Mouse (Mus musculus) limb, embryonic 12.5 days (tissue): ENCODE measurements around the gene Zfp526. TPM values are rescaled to one million over a fixed set of nuclear protein-coding genes. Genes with fewer than 3 reads are reported as not detected.

Experiments
- ATAC-seq: fragments of 200-750 bp; cut with Nextera tagmentation; 2 replicates; pipeline ENCODE4 v1.8.0; 2017; ENCODE audit warnings: low read depth, moderate TSS enrichment; ENCODE audit not compliant: insufficient number of reproducible peaks, insufficient read depth, low FRiP score, low TSS enrichment
- H3K27ac ChIP-seq: fragments of 300-500 bp; sonication (generic); 2 replicates; pipeline ENCODE4 v1.5.1; 2016; ENCODE audit warnings: mild to moderate bottlenecking, moderate library complexity
- H3K27me3 ChIP-seq: fragments of 300-500 bp; sonication (generic); 2 replicates; pipeline ENCODE4 v1.6.1; 2016; ENCODE audit warnings: mild to moderate bottlenecking, moderate library complexity
- H3K36me3 ChIP-seq: fragments of 300-500 bp; sonication (generic); 2 replicates; pipeline ENCODE4 v1.6.1; 2016; ENCODE audit warnings: mild to moderate bottlenecking, moderate library complexity
- H3K4me1 ChIP-seq: fragments of 300-500 bp; sonication (generic); replicated peaks from 2 replicates; pipeline ENCODE4 v1.6.1; 2016
- H3K4me2 ChIP-seq: fragments of 300-500 bp; sonication (generic); 2 replicates; pipeline ENCODE4 v1.6.1; 2016; ENCODE audit warnings: mild to moderate bottlenecking, moderate library complexity
- H3K4me3 ChIP-seq: fragments of 300-500 bp; sonication (generic); replicated peaks from 2 replicates; pipeline ENCODE4 v1.5.1; 2016; ENCODE audit warnings: mild to moderate bottlenecking
- H3K9ac ChIP-seq: fragments of 300-500 bp; sonication (generic); replicated peaks from 2 replicates; pipeline ENCODE4 v1.6.1; 2016; ENCODE audit warnings: mild to moderate bottlenecking, moderate library complexity
- H3K9me3 ChIP-seq: fragments of 300-500 bp; sonication (generic); 2 replicates; pipeline ENCODE4 v1.6.1; 2016; ENCODE audit warnings: mild to moderate bottlenecking, moderate library complexity
- WGBS: fragments of 180-500 bp; shearing (Covaris S2); methylation state at CpG from one replicate; pipeline ENCODE4 v1.1.7; 2016; 5-methylcytosine and 5-hydroxymethylcytosine counted together
- polyA plus RNA-seq: library from polyadenylated mRNA; unstranded; fragments of >200 nt; fragmentation: Nextera tagmentation; extraction: Ambion mirVana; gene quantifications from 2 replicates; pipeline ENCODE4 v1.2.1, GENCODE M21; 2016

Gene Zfp526
- polyA plus RNA-seq, 1 experiment from 2014 or later = 3.4 TPM

- Histone ChIP-seq H3K27me3 (no peaks in the 10 kb centered on the region), H3K4me2 (no peak overlapping the region), H3K27ac (no peak overlapping the region), H3K4me1 (peaks cover 42% of the 10 kb centered on the region), H3K4me3 (no peak overlapping the region), H3K9ac (no peak overlapping the region), H3K9me3 (no peaks in the 10 kb centered on the region), H3K36me3 (peaks cover 39% of the 10 kb centered on the region)
- ATAC-seq = no peak
- WGBS = 88% methylated on average over 35 of the region's 35 CpGs
Observed at GRCm38 (mm10) chr7:25270652-25271633, 49.7 kb downstream of the Zfp526 start.

- no peaks in the 10 kb centered on the region for H3K9me3 ChIP-seq
- 88% methylated on average over 30 of the region's 30 CpGs for WGBS
- H3K27me3 ChIP-seq = no peaks in the 10 kb centered on the region
- no peak overlapping the region for H3K4me2 ChIP-seq
- H3K4me1 ChIP-seq = peaks cover 44% of the 10 kb centered on the region
- ATAC-seq = no peak
- H3K4me3 ChIP-seq = no peak overlapping the region
- no peak overlapping the region for H3K9ac ChIP-seq
- peaks cover 39% of the 10 kb centered on the region for H3K36me3 ChIP-seq
- no peak overlapping the region for H3K27ac ChIP-seq
Observed at GRCm38 (mm10) chr7:25271651-25272444, 50.6 kb downstream of the Zfp526 start.

- H3K27me3 ChIP-seq = no peaks in the 10 kb centered on the region
- H3K4me3 ChIP-seq = no peak overlapping the region
- H3K9me3 ChIP-seq = no peaks in the 10 kb centered on the region
- H3K4me1 ChIP-seq = peaks cover 50% of the 10 kb centered on the region
- no peak overlapping the region for H3K4me2 ChIP-seq
- peaks cover 39% of the 10 kb centered on the region for H3K36me3 ChIP-seq
- peak overlapping the region; percentile 23; the same call in 1 of the 2 replicates for H3K9ac ChIP-seq
- no peak overlapping the region for H3K27ac ChIP-seq
- ATAC-seq = no peak
- 85% methylated on average over 38 of the region's 38 CpGs for WGBS
Observed at GRCm38 (mm10) chr7:25272445-25273258, 51.4 kb downstream of the Zfp526 start.

GRCm38 (mm10) chr7:25273259-25274241, 52.3 kb downstream of the Zfp526 start:
- Histone ChIP-seq H3K4me3 (no peak overlapping the region), H3K4me2 (no peak overlapping the region), H3K36me3 (peaks cover 39% of the 10 kb centered on the region), H3K27me3 (no peaks in the 10 kb centered on the region), H3K9ac (peak overlapping the region; percentile 23; the same call in 1 of the 2 replicates), H3K9me3 (no peaks in the 10 kb centered on the region), H3K27ac (no peak overlapping the region), H3K4me1 (peaks cover 54% of the 10 kb centered on the region)
- ATAC-seq = no peak
- 87% methylated on average over 22 of the region's 22 CpGs for WGBS

GRCm38 (mm10) chr7:25274571-25274970, 53.3 kb downstream of the Zfp526 start:
- no peak for ATAC-seq
- H3K27ac ChIP-seq = peak overlapping the region; percentile 47; the same call in 1 of the 2 replicates
- 38% methylated on average over 5 of the region's 5 CpGs for WGBS
- no peak overlapping the region for H3K4me2 ChIP-seq
- peaks cover 50% of the 10 kb centered on the region for H3K4me1 ChIP-seq
- H3K9me3 ChIP-seq = no peaks in the 10 kb centered on the region
- H3K36me3 ChIP-seq = peaks cover 39% of the 10 kb centered on the region
- no peak overlapping the region for H3K4me3 ChIP-seq
- peak overlapping the region; percentile 14 for H3K9ac ChIP-seq
- no peaks in the 10 kb centered on the region for H3K27me3 ChIP-seq

GRCm38 (mm10) chr7:25274996-25275395, 53.8 kb downstream of the Zfp526 start:
- Histone ChIP-seq H3K36me3 (peaks cover 39% of the 10 kb centered on the region), H3K4me3 (no peak overlapping the region), H3K9ac (peak overlapping the region; percentile 14), H3K4me2 (no peak overlapping the region), H3K9me3 (no peaks in the 10 kb centered on the region), H3K27me3 (no peaks in the 10 kb centered on the region), H3K27ac (peak overlapping the region; percentile 47; the same call in 1 of the 2 replicates), H3K4me1 (peaks cover 48% of the 10 kb centered on the region)
- no peak for ATAC-seq
- WGBS = 82% methylated on average over 3 of the region's 3 CpGs

GRCm38 (mm10) chr7:25275555-25276298, 54.5 kb downstream of the Zfp526 start:
- peak overlapping the region; percentile 4; the same call in 1 of the 2 replicates for H3K4me3 ChIP-seq
- H3K4me1 ChIP-seq = peaks cover 53% of the 10 kb centered on the region
- H3K9me3 ChIP-seq = no peaks in the 10 kb centered on the region
- peak overlapping the region; percentile 19; the same call in 1 of the 2 replicates for H3K4me2 ChIP-seq
- H3K27me3 ChIP-seq = no peaks in the 10 kb centered on the region
- ATAC-seq = no peak
- H3K9ac ChIP-seq = no peak overlapping the region
- peaks cover 38% of the 10 kb centered on the region for H3K36me3 ChIP-seq
- 35% methylated on average over 9 of the region's 9 CpGs for WGBS
- H3K27ac ChIP-seq = peak overlapping the region; percentile 56; the same call in 1 of the 2 replicates
